Mouse (Mus musculus): ENCODE data around the gene Rasgef1b. TPM values are rescaled to one million over a fixed set of nuclear protein-coding genes. Genes with fewer than 3 reads are reported as not detected.

Gene Rasgef1b
- total RNA-seq, 2 experiments from 2014 or later, result 0.85 to 1.2 TPM

DNA sequence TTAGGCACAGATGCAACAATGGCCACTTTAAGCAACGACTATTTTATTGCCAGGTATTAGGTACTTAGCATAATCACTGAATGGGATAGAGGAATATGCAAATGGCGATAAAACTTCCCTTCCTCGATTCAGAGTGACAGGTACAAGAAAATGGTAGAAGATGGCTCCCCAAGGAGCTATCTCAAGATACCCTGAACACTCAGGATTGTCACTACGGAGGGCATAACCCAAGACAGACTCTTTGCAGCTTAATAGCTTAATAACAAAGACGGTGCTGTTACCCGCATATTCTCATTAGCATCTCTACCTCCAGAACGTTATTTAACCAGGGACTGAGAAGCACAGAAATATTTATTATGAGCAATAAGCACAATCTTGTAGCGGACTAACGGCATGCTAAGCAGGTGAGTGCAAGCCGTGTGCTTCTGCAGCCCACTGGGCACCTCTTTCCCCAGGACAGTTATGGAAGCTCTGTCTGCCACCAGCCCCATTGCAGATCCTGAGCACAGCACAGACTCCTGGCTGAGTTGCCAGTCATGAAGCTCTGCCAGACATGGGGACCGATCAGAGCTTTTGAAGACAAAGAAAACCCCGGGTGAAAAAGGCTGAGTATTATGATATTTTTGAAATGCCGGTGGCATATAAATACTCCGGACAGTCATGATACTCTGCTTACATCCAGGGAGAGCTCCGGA, 122.6 kb downstream of the Rasgef1b start:
- ATAC-seq (ENCODE audit: poor library complexity, severe bottlenecking), result no peak

DNA sequence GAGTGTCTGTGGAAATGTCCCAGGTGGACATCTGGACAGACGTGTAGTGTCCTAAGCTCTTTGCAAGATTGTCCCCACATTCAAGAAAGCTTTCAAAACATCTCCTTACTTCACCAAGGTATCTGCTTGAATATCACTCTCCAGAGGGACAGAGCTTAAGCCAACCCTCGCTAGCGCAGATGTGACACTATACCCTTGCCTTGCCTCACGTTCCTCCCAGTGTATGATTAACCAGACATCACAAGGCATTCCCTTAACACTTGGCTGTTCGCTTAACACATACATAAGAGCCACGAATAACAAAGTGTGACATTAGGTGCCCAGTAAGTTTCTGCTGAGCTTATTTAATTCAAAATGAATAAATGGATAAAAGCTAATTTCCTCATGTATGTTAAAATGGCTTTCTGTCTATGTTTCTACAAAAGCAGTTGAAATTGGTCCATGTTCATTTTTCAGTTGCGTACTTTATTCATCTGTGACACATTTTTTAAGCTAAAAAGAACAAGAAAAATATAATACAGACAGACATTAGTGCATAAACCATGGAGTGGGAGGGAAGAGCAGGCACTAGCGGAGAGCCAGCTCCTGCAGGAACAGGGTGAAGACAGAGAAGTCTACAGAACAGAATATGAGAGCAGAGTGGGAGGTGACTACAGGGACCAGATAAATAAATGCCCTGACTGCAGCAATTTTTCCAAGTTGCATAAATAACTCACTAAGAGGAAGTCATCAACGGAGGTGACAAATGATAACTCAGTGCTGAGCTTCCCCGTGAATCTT, 126.4 kb downstream of the Rasgef1b start:
- no peak for ATAC-seq (ENCODE audit: poor library complexity, severe bottlenecking)

DNA sequence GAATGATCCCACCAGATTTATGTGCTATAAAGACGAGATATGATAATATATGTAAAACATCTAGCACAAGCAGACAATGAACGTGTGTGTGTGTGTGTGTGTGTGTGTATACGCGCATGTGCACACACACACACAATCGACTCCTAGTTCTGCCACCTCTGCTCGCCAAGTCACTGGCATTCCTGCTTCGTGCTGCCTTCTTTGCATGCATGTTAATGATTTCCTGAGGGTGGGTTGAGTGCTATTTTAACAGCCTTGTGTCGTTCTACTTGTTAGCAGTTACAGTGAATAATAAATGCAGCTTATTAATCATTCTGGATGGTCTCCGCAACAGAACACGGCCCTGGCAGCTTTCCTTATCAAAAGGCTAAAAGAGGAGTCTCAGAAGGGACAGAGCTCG, 129.5 kb downstream of the Rasgef1b start:
- ATAC-seq (ENCODE audit: poor library complexity, severe bottlenecking), result no peak

- no peak for ATAC-seq (ENCODE audit: poor library complexity, severe bottlenecking)
These were observed 130.3 kb downstream of the Rasgef1b start for GRCm38 (mm10) chr5:99598470-99599110.

DNA sequence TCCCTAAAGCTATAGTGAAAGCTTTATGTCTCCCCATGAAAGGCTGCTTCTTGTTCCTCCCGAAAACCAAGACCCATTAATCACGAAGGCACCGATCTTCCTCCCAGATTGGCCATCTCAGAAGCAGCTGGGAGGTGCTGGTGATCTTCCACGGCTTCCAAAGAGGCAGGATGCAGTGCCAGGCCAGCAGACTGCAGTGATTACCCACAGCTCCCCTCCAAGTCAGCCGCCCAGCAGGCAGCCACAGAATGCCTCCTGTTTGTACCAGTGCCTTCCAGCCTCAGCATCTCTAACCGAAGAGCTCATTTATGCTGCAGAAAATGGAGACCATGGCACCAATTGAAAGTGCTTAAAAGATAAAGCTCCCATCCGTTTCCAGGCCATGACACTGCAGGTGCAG, 131.2 kb downstream of the Rasgef1b start:
- no peak for ATAC-seq (ENCODE audit: poor library complexity, severe bottlenecking)

- no peak for ATAC-seq (ENCODE audit: poor library complexity, severe bottlenecking)
These were observed 137.5 kb downstream of the Rasgef1b start for GRCm38 (mm10) chr5:99591348-99591747.

DNA sequence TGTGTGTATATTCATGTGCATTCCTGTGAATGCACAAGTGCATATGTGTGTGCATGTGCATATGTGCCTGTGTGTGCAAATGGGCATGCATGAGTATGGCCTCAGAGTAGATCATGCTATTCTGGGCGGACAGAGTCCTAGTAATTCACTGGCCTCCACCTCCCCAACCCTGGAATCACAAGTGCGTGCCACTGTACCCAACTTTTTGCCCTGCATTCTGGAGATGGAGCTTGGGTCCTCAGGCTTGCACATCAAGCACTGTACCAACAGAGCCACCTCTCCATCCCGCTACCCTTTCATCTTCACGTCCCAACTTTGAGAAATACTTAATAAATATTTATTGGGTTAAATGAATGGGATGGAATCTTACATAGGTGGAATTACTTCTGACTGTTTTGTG, 138.3 kb downstream of the Rasgef1b start:
- ATAC-seq (ENCODE audit: poor library complexity, severe bottlenecking), result no peak

DNA sequence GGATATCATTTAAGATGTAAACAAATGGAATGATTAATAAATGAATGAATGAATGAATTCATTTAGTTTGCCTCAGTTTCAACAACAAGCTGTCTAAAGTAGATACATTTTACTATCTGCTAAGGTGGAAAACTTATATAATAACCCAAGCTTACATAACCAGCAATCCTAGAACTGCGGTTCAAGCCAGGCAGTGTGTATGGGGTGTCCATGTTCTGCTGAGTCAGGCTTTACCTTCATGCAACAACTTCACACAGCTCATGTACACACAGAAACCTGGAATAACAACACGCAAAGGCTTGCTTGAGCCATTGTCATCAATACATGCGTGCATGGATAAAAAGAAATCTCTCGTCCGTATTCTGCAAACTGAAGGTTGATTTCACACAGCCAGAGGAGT, 140.9 kb downstream of the Rasgef1b start:
- no peak for ATAC-seq (ENCODE audit: poor library complexity, severe bottlenecking)

DNA sequence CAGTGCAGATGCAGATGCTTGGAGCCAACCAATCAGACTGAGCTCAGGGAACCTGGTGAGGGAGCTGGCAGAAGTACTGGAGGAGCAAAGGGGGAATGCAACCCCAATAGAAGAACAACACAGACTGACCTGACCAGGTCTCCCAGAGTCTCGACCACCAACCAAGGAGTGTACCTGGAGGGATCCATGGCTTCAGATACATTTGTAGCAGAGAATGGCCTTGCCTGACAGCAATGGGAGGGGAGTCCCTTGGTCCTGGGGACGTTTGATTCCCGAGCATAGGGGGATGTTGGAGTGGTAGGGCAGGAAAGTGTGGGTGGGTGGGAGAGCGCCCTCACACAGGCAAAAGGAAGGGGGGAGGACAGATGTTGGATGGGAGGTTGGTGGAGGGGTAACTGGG, 141.3 kb downstream of the Rasgef1b start:
- no peak for ATAC-seq (ENCODE audit: poor library complexity, severe bottlenecking)

- no peak for ATAC-seq (ENCODE audit: poor library complexity, severe bottlenecking)
These were observed 142.6 kb downstream of the Rasgef1b start for GRCm38 (mm10) chr5:99586287-99586686.

DNA sequence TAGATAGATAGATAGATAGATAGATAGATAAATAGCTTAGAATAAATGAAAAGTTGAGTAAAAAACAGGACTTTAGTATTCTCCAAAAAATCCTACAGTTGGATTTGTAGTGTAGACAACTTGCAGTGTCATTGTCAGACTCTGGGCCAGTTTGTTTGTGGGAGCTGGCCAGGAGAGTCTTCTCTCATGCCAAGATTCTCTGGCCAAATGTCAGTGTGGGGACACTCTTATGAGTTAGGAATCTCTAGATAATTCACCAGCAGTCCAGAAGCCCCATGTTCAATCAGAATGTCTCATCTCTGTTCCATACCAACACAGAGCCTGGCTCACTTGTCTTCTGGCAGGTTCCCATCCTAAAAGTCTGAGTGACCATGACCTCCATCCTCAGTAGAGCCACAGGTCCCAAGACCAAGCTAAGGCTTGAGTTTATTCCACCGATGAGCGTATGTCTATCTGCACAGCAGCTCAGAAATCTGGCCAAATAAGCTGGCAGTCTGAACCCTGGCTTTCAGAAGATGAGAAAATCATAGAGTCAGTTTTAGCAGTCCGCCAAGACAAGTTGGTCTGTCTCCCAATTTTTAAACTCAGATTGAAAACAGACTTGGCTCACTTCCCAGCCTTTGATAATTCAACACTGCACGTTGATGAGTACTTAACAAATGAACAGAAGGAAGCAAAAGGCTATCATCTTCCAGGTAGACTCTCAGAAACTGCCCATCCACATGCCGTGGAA, 143.5 kb downstream of the Rasgef1b start:
- ATAC-seq (ENCODE audit: poor library complexity, severe bottlenecking), result no peak

DNA sequence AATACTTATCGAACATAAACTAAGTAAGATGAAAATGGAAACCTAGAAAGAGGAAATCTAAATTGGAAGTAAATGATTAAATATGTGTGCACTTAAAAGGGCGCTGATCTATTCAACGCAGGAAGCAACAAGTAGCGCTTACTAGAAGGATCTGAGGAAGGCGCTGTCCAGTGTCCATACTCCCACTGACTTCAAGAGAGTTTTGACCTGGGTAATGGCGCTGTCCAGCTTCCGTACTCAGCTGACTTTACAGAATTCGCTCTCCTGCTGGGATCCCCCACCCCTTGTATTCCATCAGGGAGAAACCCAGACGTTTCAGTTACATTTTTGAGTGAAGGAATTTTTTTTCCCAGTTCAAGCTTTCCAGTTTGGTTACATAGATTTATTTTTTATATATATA, 144.6 kb downstream of the Rasgef1b start:
- no peak for ATAC-seq (ENCODE audit: poor library complexity, severe bottlenecking)

DNA sequence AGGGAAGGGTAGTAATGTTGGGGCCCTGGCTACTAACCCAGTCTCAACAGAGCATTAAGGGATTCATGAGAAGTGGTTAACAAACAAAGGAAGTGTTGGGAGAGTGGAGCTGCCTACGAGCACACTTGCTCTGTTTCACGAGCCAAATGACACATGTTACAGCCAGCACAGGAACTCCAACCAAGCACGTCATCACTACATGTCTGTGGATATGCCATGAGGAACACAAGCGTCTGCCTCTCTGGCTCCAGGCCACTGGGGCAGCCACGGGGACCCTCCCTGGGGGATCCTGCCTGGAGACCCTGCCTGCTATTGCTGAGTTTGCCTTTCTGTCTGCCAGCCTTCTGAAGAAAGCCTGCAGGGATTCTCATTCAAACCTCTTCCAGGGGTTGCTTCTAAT, 146.8 kb downstream of the Rasgef1b start:
- no peak for ATAC-seq (ENCODE audit: poor library complexity, severe bottlenecking)

GRCm38 (mm10) chr5:99578692-99579091, 150.2 kb downstream of the Rasgef1b start:
- peak; percentile 67 for ATAC-seq (ENCODE audit: poor library complexity, severe bottlenecking)

GRCm38 (mm10) chr5:99575897-99576296, 153.0 kb downstream of the Rasgef1b start:
- no peak for ATAC-seq (ENCODE audit: poor library complexity, severe bottlenecking)

DNA sequence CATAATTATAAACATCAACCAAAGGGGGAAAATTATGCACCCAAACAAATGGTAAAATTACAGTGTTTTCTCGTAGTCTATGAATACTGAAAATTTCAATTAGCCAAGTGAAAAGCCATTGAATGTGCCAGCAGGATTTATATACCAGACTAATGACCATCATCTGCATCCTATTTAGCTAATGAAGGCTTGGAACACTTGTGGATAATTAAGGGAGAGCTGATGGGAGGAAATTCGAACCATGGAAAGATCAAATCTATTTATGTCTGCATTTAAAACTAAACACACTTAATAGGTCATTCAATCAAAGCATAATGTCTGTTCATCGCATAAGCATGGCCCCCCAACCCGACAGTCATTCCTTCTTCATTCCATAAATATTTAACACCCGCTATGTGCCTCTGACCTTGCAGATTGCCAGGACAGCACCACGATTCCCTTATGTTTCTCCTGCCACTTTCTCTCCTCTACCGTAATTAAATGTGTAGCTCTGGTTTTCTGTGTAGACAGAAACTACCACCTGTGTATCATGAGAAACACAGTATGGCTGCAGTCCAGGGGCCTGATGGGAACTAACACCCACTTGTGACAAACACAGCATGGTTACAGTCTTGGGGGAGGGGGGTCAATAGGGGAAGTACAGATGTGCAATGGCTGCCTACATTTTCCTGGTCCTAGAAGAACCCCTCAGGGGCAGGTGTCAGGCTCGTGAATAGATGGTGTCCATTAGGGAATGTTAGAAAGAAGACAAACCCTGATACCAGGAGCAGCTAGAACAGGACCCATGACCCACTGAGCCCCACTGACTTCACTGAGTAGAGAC, 164.2 kb downstream of the Rasgef1b start:
- no peak for ATAC-seq (ENCODE audit: poor library complexity, severe bottlenecking)

DNA sequence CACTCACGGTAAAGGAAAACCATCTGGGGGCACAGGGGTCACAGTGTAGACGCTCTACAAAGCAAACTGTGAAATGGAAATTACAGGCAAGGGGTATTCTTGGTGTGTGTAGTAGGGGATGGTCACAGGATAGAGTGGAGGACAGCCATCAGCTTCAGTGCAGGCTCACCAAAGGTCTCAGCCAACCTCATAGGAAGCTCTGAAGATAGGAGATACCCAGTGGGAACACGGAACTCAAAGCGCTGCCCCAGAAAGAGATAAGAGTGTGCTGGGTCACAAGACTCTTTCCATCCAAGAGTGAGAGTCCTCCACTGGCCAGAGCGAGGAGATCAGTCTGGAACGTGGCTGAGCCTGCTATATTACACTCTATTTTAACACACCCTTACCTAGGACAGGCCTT, 166.8 kb downstream of the Rasgef1b start:
- ATAC-seq (ENCODE audit: poor library complexity, severe bottlenecking), result no peak

- ATAC-seq (ENCODE audit: poor library complexity, severe bottlenecking), result no peak
These were observed 169.1 kb downstream of the Rasgef1b start for GRCm38 (mm10) chr5:99559814-99560213.

DNA sequence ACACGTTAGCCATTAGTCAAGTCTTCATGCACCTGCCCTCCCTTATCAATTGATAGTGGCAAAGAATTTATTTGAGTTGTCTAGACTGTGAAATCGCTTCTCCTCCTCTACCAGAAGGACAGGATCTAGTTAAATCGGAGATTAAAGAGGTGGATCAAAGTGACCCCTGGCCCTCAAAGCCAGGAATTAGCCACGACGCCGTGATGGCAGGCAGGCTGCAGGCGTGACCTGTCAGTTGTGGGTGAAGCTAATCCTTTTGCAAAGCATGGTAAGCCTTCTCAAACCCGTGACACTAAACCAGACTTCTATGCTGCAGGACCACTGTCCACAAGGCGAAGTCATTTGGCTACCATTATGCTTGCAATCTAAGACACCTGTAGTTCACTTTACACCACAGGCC, 170.6 kb downstream of the Rasgef1b start:
- ATAC-seq (ENCODE audit: poor library complexity, severe bottlenecking), result no peak

- no peak for ATAC-seq (ENCODE audit: poor library complexity, severe bottlenecking)
These were observed 176.2 kb downstream of the Rasgef1b start for GRCm38 (mm10) chr5:99552645-99553044.

All from megakaryocyte, adult 5-6 weeks (primary cell).